Mouse (Mus musculus) right cerebral cortex, postnatal 25 days (tissue): ENCODE data around the gene Gm40193.
"Not testable (repeated sequence)": the region's sequence is repeated elsewhere in the genome, so short reads cannot be mapped to it uniquely, and the experiment has no call there.

ENCODE experiments used
- DNase-seq: peaks from one replicate; pipeline ENCODE4 v3.0.0; 2022

The Gm40193 gene

GRCm38 (mm10) chr11:70532839-70533238 lies at the start of gene Gm40193:
Gene Gm40193, minus strand, starts transcription at chr11:70532939.
- DNase-seq: no peak

GRCm38 (mm10) chr11:70582196-70582595 lies 49.5 kb upstream of the Gm40193 start:
- DNase-seq: no peak

GRCm38 (mm10) chr11:70580921-70581320 lies 48.2 kb upstream of the Gm40193 start:
- DNase-seq: no peak

GRCm38 (mm10) chr11:70580358-70580720 lies 47.6 kb upstream of the Gm40193 start:
- no peak for DNase-seq

- no peak for DNase-seq
Measured at GRCm38 (mm10) chr11:70579710-70580357, 47.1 kb upstream of the Gm40193 start.

GRCm38 (mm10) chr11:70578962-70579361 lies 46.2 kb upstream of the Gm40193 start:
- no peak for DNase-seq

GRCm38 (mm10) chr11:70577201-70577600 lies 44.5 kb upstream of the Gm40193 start:
- DNase-seq: no peak

- no peak for DNase-seq
Measured at GRCm38 (mm10) chr11:70573872-70574271, 41.1 kb upstream of the Gm40193 start.

- no peak for DNase-seq
Measured at GRCm38 (mm10) chr11:70572348-70572902, 39.7 kb upstream of the Gm40193 start.

- no peak for DNase-seq
Measured at GRCm38 (mm10) chr11:70571641-70572040, 38.9 kb upstream of the Gm40193 start.

- not testable (repeated sequence) for DNase-seq
Measured at GRCm38 (mm10) chr11:70570614-70571013, 37.9 kb upstream of the Gm40193 start.

- DNase-seq: no peak
Measured at GRCm38 (mm10) chr11:70566586-70566985, 33.8 kb upstream of the Gm40193 start.

- DNase-seq: no peak
Measured at GRCm38 (mm10) chr11:70564276-70564873, 31.6 kb upstream of the Gm40193 start.

GRCm38 (mm10) chr11:70563470-70564275 lies 30.9 kb upstream of the Gm40193 start:
- no peak for DNase-seq

- no peak for DNase-seq
Measured at GRCm38 (mm10) chr11:70562995-70563469, 30.3 kb upstream of the Gm40193 start.

GRCm38 (mm10) chr11:70562287-70562994 lies 29.7 kb upstream of the Gm40193 start, which contains the start of gene Mink1:
Gene Mink1, plus strand, starts transcription at chr11:70562881.
- peak; percentile 91 for DNase-seq

- DNase-seq: no peak
Measured at GRCm38 (mm10) chr11:70561937-70562286, 29.2 kb upstream of the Gm40193 start.

- no peak for DNase-seq
Measured at GRCm38 (mm10) chr11:70557545-70557944, 24.8 kb upstream of the Gm40193 start.

GRCm38 (mm10) chr11:70553940-70554339 lies 21.2 kb upstream of the Gm40193 start:
- no peak for DNase-seq

- DNase-seq: no peak
Measured at GRCm38 (mm10) chr11:70551526-70551925, 18.8 kb upstream of the Gm40193 start.

GRCm38 (mm10) chr11:70544496-70544895 lies 11.8 kb upstream of the Gm40193 start:
- no peak for DNase-seq

- DNase-seq: no peak
Measured at GRCm38 (mm10) chr11:70541415-70541814, 8.7 kb upstream of the Gm40193 start.

GRCm38 (mm10) chr11:70540928-70541327 lies 8.2 kb upstream of the Gm40193 start:
- no peak for DNase-seq
